In the genomic region with DNA sequence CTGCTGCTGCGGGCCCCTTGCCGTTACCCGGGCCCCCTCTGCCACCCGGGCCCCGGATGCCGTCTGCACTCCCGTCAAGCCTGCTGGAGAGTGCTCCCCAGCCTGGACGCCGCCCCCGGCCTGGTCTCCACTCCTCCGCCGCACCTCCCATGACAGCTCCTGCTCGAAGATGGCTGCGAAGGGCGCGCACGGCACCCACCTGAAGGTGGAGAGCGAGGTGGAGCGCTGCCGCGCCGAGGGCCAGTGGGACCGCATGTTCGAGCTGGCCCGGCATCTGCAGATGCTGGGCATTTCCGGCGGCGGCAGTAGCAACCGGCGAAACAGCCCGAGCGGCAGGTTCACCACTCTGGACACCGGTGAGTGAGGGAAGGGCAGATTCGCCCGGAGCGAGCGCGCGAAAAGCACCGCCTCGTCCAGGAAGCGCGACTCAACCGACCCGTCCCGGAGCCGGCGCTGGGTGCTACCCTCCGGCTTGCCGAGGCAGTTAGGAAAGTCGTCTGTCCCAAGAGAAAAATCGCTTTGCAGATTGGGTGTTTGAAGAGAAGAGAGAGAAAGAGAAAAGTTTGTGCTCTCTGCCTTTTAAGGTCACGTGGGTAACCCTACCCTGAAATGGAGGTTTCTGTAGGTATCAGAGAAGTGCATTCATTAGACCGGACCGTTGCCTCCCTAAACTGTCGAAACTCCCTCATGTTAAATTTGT, we compare ENCODE assay signal across 8 mouse cellular contexts. TPM values are rescaled to one million over a fixed set of nuclear protein-coding genes. Genes with fewer than 3 reads are reported as not detected.
DNase-seq lines count a peak whose midpoint lies in the region; ATAC-seq and TF ChIP-seq lines count a peak whose summit lies in the region.

No protein-coding gene starts in this region.

- H3K27me3 ChIP-seq in hindbrain, embryonic 14.5 days (ENCODE audit: control insufficient read depth, insufficient read depth, low read length): peaks cover 36% of the 10 kb centered on the region
- peaks cover 17% of the 10 kb centered on the region for H3K27me3 ChIP-seq in limb, embryonic 14.5 days (ENCODE audit: control insufficient read depth, insufficient read depth, low read length)
- H3K27me3 ChIP-seq in midbrain, embryonic 13.5 days: peaks cover 54% of the 10 kb centered on the region
- peaks cover 3% of the 10 kb centered on the region; the same call in 1 of the 2 replicates for H3K27me3 ChIP-seq in testis, adult 2 months (ENCODE audit: control insufficient read depth, insufficient read depth, low read length)

- H3K4me3 ChIP-seq in layer of hippocampus, adult 2 months: peak overlapping the region; percentile 86
- H3K4me3 ChIP-seq in hindbrain, embryonic 14.5 days (replicated peaks; ENCODE audit: low read length): peak overlapping the region; percentile 78
- peak overlapping the region; percentile 80 for H3K4me3 ChIP-seq in limb, embryonic 14.5 days (replicated peaks; ENCODE audit: low read length)
- H3K4me3 ChIP-seq in midbrain, embryonic 13.5 days (replicated peaks): peak overlapping the region; percentile 72
- peak overlapping the region; percentile 85 for H3K4me3 ChIP-seq in testis, adult 2 months (ENCODE audit: control insufficient read depth, low read depth, low read length)

- no peak for TF ChIP-seq POLR2A in limb, embryonic 14.5 days (IDR thresholded peaks at IDR 0.05; ENCODE audit: borderline replicate concordance, extremely low read depth, insufficient read depth, insufficient read length)
- no peak for TF ChIP-seq POLR2A in testis, adult 2 months (IDR thresholded peaks at IDR 0.05; ENCODE audit: control insufficient read depth, low read depth, low read length)

- no peaks in the 10 kb centered on the region for H3K36me3 ChIP-seq in hindbrain, embryonic 14.5 days (replicated peaks; ENCODE audit: control insufficient read depth, insufficient read depth)
- no peaks in the 10 kb centered on the region for H3K36me3 ChIP-seq in limb, embryonic 14.5 days (ENCODE audit: control insufficient read depth, insufficient read depth, low read length)
- H3K36me3 ChIP-seq in midbrain, embryonic 13.5 days: no peaks in the 10 kb centered on the region
- H3K36me3 ChIP-seq in testis, adult 2 months (ENCODE audit: control insufficient read depth, insufficient read depth, low read length): no peaks in the 10 kb centered on the region

- WGBS in hindbrain, embryonic 14.5 days: 0% methylated on average over 56 of the region's 56 CpGs
- 0% methylated on average over 48 of the region's 56 CpGs for whole genome bisulfite sequencing in limb, embryonic 14.5 days
- under 1% methylated on average over 56 of the region's 56 CpGs for WGBS in midbrain, embryonic 13.5 days

- peak overlapping the region; percentile 84 for H3K9ac ChIP-seq in hindbrain, embryonic 14.5 days
- H3K9ac ChIP-seq in limb, embryonic 14.5 days (ENCODE audit: low read depth, low read length, severe bottlenecking): peak overlapping the region; percentile 88
- peak overlapping the region; percentile 85 for H3K9ac ChIP-seq in midbrain, embryonic 13.5 days (replicated peaks)

- peak in 1 of 2 experiments; percentile 19 for DNase-seq in layer of hippocampus, adult 2 months (ENCODE audit: low spot score in 2 of 2)
- DNase-seq in layer of hippocampus, adult 9-10 months (ENCODE audit: low spot score): no peak
- DNase-seq in adrenal gland, postnatal 36 days: peak; percentile 56 to 68
- DNase-seq in hindbrain, embryonic 14.5 days (ENCODE audit: low spot score): peak; percentile 41
- DNase-seq in limb, embryonic 14.5 days (ENCODE audit: low spot score): peak; percentile 18

- TF ChIP-seq CTCF in layer of hippocampus, adult 2 months (conservative IDR thresholded peaks at IDR 0.05): no peak
- TF ChIP-seq CTCF in testis, adult 2 months (IDR thresholded peaks at IDR 0.05; ENCODE audit: control insufficient read depth, insufficient read depth, insufficient replicate concordance, low read depth, low read length): no peak

- ATAC-seq in erythroblast, adult 5-6 weeks (replicated peaks; ENCODE audit: low FRiP score, poor library complexity, severe bottlenecking): peak; percentile 32
- peak; percentile 76 for ATAC-seq in hindbrain, embryonic 14.5 days (ENCODE audit: low FRiP score)
- peak; percentile 24; the same call in 1 of the 2 replicates for ATAC-seq in limb, embryonic 14.5 days (ENCODE audit: low FRiP score, low read depth)
- no peak; the same call in 1 of the 2 replicates for ATAC-seq in midbrain, embryonic 13.5 days

- peak overlapping the region; percentile 92 for H3K27ac ChIP-seq in layer of hippocampus, adult 2 months
- peak overlapping the region; percentile 80 for H3K27ac ChIP-seq in hindbrain, embryonic 14.5 days
- H3K27ac ChIP-seq in limb, embryonic 14.5 days (replicated peaks; ENCODE audit: low read depth, low read length): no peak overlapping the region
- peak overlapping the region; percentile 86 for H3K27ac ChIP-seq in midbrain, embryonic 13.5 days
- peak overlapping the region; percentile 27; the same call in 1 of the 2 replicates for H3K27ac ChIP-seq in testis, adult 2 months (ENCODE audit: control insufficient read depth, insufficient read depth, low read depth, low read length)

- peak overlapping the region; percentile 78 for H3K4me2 ChIP-seq in hindbrain, embryonic 14.5 days (replicated peaks)
- peak overlapping the region; percentile 99 for H3K4me2 ChIP-seq in limb, embryonic 14.5 days (replicated peaks; ENCODE audit: low read depth, low read length, severe bottlenecking)
- peak overlapping the region; percentile 92 for H3K4me2 ChIP-seq in midbrain, embryonic 13.5 days (replicated peaks)

- no peaks in the 10 kb centered on the region for H3K9me3 ChIP-seq in hindbrain, embryonic 14.5 days (ENCODE audit: control insufficient read depth, low read length)
- H3K9me3 ChIP-seq in limb, embryonic 14.5 days (ENCODE audit: control insufficient read depth, low read length): no peaks in the 10 kb centered on the region
- H3K9me3 ChIP-seq in midbrain, embryonic 13.5 days: no peaks in the 10 kb centered on the region

- peaks cover 23% of the 10 kb centered on the region for H3K4me1 ChIP-seq in hindbrain, embryonic 14.5 days (replicated peaks; ENCODE audit: control insufficient read depth, insufficient read depth, low read length)
- peaks cover 14% of the 10 kb centered on the region; the same call in 1 of the 2 replicates for H3K4me1 ChIP-seq in limb, embryonic 14.5 days (ENCODE audit: control insufficient read depth, insufficient read depth, low read length)
- H3K4me1 ChIP-seq in midbrain, embryonic 13.5 days (replicated peaks): peaks cover 40% of the 10 kb centered on the region
- no peaks in the 10 kb centered on the region; the same call in none of the 2 replicates for H3K4me1 ChIP-seq in testis, adult 2 months (ENCODE audit: control insufficient read depth, insufficient read depth, low read length)

RNA-seq across cellular contexts. Expression of gene Ttc7, which starts 0.5 kb away (rescaled TPM):
- 1 to 10 TPM; 7.0 to 8.6 TPM for total RNA-seq in layer of hippocampus, adult 2 months (2021)
- 10 to 100 TPM in 1 of 2 experiments, 1 to 10 TPM in 1; 9.5 to 14.3 TPM for total RNA-seq in adrenal gland, postnatal 36 days (2021)
- total RNA-seq in erythroblast, adult 5-6 weeks (2015; ENCODE audit: low replicate concordance): 17.9 and 19.0 TPM in 2 replicates
- total RNA-seq in erythroblast, adult 5-6 weeks (2017; ENCODE audit: low replicate concordance): 16.3 and 35.7 TPM in 2 replicates
- 5.0 and 6.3 TPM in 2 replicates for polyA plus RNA-seq in hindbrain, embryonic 14.5 days (2014; fragmentation: Nextera tagmentation; extraction: Ambion mirVana)
- 7.8 and 12.6 TPM in 2 replicates for polyA plus RNA-seq in limb, embryonic 14.5 days (2012; rRNA removed)
- 6.4 and 9.4 TPM in 2 replicates for polyA plus RNA-seq in limb, embryonic 14.5 days (2014; fragmentation: Nextera tagmentation; extraction: Ambion mirVana)
- 2.8 and 4.3 TPM in 2 replicates for polyA plus RNA-seq in midbrain, embryonic 13.5 days (2015; fragmentation: Nextera tagmentation; extraction: Ambion mirVana)
- 71.5 and 89.3 TPM in 2 replicates for polyA plus RNA-seq in testis, adult 2 months (2012; rRNA removed)

RNA-seq across cellular contexts. Expression of gene Mcfd2, which starts 17.5 kb away (rescaled TPM):
- total RNA-seq in layer of hippocampus, adult 2 months (2021): 10 to 100 TPM; 56.0 to 62.6 TPM
- 100 to 1,000 TPM; 256 to 285 TPM for total RNA-seq in adrenal gland, postnatal 36 days (2021)
- 7.5 and 14.2 TPM in 2 replicates for total RNA-seq in erythroblast, adult 5-6 weeks (2015; ENCODE audit: low replicate concordance)
- total RNA-seq in erythroblast, adult 5-6 weeks (2017; ENCODE audit: low replicate concordance): 12.3 and 15.8 TPM in 2 replicates
- 47.0 and 49.0 TPM in 2 replicates for polyA plus RNA-seq in hindbrain, embryonic 14.5 days (2014; fragmentation: Nextera tagmentation; extraction: Ambion mirVana)
- 70.3 and 73.6 TPM in 2 replicates for polyA plus RNA-seq in limb, embryonic 14.5 days (2012; rRNA removed)
- polyA plus RNA-seq in limb, embryonic 14.5 days (2014; fragmentation: Nextera tagmentation; extraction: Ambion mirVana): 89.6 and 98.4 TPM in 2 replicates
- 52.6 and 54.7 TPM in 2 replicates for polyA plus RNA-seq in midbrain, embryonic 13.5 days (2015; fragmentation: Nextera tagmentation; extraction: Ambion mirVana)
- 34.0 and 40.4 TPM in 2 replicates for polyA plus RNA-seq in testis, adult 2 months (2012; rRNA removed)
